Mouse (Mus musculus): ENCODE measurements at regions not wholly inside any gene's neighbourhood (a gene's known extent, or its start where the extent isn't known, plus 50 kb on each side); places are given as distances from the start of the nearest gene placed in this dataset.
A peak's percentile ranks its signal among the peaks of the same experiment; 100 is the strongest.

GRCm38 (mm10) chr6:116999940-117000339 is 168.4 kb upstream of the Cxcl12 start:
- DNase-seq (ENCODE audit: low spot score in 2 of 2) = no peak

DNA sequence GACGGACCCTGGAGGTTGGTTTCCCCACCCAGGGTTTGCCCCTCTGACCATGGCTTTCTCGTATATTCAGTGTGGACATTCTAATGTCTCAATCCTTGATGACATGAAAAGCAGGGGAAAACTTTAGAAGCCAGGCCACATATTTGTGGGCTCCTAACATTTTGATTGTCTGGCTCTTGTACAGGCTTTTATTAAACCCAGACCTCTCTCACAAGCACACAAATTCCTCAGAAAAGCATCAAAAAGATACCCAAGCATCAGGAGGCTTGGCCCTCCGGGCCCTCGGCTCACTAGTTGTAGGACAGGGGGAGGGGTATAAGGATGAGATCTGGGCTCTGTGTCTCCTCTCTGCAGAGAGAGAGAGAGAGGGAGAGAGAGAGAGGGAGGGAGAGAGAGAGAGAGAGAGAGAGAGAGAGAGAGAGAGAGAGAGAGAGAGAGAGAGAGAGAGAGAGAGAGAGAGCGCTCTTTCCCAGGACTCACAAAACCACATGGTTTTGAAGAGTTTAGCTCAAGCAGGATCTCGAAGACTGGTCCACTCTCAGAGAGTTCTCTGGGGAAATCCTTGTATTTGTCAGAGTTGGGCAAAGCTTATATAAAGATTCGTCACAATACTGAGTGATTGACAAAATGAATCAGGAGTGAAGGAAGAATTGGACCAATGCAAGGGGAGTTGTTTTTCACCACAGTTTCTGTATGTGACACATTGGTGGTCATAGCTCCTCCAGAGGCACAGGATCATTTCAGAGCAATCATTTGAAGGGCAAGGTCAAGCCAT is 167.2 kb upstream of the Cxcl12 start:
- DNase-seq (ENCODE audit: low spot score in 2 of 2) = no peak

DNA sequence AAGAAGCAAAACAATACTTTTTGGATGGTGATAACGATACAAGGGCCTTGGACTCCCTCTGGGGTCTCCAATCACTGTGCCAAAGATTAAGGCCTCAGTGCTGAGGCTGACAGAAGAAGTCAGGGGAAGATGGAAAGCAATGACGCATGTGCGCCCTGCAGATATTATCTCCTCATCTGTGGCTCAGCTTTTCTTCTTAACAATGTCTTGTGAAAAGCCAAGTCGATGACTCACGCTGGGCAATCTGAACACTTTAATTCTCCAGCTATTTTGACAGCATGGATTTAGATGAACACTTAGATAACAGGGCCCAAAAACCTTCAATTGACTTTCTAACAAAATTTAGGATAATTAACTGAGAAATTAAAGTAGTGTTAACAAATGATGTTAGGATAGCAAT is 155.7 kb upstream of the Cxcl12 start:
- no peak for DNase-seq (ENCODE audit: low spot score in 2 of 2)

DNA sequence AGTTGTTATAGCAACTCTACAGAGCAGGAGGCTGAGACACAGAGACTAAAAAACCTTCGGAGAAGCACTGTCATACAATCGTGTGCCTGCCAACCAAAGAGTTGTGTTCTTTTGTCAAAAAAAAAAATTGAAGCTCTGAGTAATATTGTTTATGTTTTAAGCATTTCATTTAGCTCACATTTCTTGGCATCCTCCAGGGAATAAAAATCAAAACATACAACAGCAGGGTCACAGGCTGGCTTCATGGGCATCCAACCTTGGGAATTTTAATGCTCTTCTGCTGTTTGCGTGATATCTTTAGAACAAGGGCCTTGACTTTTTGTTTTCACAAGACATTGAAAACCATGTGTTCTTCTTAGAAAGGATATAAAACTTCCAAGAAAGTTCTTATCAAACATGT is 152.9 kb upstream of the Cxcl12 start:
- no peak for DNase-seq (ENCODE audit: low spot score in 2 of 2)

DNA sequence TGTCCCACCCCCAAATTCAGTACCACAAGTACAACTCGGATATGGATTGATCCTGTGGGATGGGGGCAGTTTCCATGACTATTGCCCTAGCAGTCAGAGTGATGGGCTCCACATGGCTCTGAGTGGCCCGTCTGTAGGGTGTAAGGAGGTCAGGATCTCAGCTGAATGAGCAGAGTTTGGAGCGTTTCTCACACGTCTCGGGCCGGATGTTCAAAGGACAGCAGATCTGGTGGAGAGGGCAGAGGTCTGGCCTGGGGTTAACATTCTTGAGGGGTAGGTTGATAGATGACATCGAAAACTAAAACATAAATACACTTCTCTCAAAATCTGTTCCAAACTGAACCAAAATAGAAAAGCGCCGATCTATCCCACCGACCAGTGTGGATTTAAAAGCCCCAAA is 146.5 kb upstream of the Cxcl12 start:
- DNase-seq (ENCODE audit: low spot score in 2 of 2) = no peak

GRCm38 (mm10) chr6:117032042-117032746 is 136.1 kb upstream of the Cxcl12 start:
- DNase-seq (ENCODE audit: low spot score in 2 of 2) = no peak

DNA sequence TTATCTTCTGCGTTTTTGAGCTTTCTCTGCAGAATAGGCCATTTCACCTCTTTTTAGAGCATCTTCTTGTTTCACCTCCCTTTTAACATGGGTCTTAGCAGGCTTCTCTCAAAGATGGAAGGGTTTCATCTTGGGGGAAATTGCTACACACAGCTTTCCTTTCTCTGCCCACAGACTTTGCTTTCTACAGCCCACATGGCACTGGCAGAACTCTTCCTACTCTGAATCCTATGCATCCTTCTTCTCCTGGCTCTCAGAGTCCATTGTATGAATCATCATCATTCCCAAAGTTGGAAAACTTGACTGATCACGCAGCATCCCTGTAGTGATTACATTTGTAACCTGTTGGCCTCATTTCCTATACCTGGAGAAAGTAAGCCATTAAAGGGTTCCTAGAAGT is 124.6 kb upstream of the Cxcl12 start:
- no peak for DNase-seq (ENCODE audit: low spot score in 2 of 2)

DNA sequence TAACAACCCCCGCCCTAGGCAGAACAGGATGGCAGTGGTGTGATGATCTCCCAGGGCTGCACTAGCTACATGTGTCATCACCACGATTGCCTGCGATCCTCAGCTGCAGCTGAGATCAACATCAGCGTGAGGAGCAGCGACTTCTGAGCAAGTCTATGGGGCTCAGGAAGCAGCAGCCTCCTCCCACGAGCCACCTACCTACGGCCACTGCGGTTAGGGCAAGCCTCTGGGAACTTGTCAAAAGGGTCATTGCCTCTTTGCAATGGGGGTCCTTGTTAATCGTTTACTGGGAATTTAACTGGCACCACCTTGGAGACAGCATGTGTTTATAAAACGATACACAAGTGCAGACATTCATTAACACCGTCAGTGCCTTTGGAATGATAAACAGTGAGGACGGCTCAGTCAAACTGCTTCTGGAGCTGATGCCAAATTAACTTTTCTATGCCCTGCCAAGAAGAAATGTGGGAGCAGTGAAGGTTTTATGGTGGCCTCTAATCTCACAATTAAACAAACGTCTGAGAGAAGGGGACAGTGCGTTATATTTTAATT is 118.8 kb upstream of the Cxcl12 start:
- DNase-seq (ENCODE audit: low spot score in 2 of 2) = no peak

DNA sequence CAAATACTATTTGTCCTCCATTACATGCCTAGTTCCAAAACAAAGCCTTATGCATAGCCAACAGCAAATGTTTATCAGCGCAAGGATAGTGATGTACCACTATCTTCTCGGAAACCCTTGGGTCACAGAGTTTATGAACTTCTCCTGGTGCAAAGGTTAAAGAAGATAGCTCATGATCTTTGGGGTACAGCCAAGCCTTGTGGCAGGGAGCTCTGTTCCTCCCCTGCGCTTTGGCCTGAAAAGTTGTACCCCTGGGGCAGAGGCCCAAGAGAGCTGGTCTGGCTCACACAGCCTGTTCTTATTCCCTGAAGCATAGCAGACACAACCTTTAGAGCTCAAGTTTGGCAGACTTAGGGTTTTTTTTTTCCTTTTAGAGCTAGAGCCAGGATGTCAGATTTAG is 107.6 kb upstream of the Cxcl12 start:
- DNase-seq (ENCODE audit: low spot score in 2 of 2) = no peak

DNA sequence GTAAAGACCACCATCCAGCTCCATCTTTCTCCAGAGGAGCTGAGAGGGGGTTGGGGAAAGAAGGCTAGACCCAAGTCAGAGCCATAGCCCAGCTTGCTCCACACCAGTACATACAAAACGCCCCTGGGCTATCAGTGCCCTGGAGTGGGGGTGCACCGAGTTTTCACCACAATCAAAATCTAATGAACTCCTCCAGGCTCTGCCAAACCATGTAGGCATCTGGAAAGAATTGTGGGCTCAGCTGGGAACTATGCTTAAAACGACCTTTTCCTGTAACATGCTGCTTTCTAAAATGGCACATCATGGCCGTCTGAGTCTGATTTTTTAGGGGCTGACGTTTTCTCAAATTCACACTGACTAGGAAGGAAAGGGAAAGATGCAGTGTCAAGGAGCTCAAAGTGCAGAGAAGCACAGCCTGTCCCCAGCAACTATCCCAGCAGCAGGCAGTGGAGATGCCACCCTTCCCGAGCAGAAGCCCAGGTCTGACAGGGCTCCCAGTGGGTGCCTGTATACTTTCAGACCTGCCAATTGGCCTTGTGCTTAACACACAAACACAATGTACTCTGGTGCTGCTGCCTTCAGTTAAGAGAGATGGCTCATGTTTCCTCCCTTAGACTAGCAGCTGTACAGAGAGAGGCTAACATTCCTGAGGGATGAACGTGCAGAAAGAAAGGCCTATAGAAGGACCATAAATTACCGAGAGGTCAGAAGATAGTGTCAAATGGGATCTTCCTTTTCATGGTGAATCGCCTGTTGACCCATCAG is 100.6 kb upstream of the Cxcl12 start:
- DNase-seq (ENCODE audit: low spot score in 2 of 2) = no peak

GRCm38 (mm10) chr6:117071311-117071710 is 97.0 kb upstream of the Cxcl12 start:
- DNase-seq (ENCODE audit: low spot score in 2 of 2) = no peak

- DNase-seq (ENCODE audit: low spot score in 2 of 2) = no peak
Measured at GRCm38 (mm10) chr6:117071857-117072256, 96.5 kb upstream of the Cxcl12 start.

DNA sequence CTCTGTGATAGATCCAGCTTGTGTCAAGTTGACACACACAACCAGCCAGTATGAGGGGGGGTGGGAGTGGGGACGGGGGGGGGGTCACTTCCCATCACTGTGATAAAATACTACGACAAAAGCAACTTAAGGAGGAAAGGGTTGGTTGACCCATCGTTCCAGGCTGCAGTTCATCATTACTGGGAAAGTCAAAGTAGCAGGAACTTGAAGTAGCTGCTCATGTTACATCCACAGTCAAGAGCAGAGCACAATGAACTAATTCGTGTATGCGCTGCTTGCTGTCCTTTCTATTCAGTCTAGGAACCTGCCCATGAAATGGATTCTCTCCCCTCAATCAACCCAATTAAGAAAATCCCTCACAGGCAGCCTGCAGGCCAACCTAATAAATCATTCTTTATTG is 88.8 kb upstream of the Cxcl12 start:
- no peak for DNase-seq (ENCODE audit: low spot score in 2 of 2)

DNA sequence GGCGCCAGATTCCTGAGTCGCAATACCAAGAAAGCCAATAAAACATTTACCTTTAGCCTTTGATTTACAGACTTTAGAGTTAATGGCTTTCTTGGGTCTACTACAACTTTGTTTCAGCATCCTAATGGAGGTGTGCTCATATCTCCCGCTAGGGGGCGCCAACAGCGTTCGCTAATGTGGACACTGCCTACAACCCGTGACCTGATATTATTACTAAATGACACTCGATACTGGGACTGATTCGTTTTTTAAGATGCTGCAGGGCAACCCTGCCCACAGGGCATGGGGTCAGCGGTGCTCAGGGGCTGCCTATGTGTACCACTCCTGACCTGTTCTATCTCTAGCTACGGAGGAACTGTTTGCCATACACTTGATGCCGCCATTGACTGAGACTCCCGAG is 87.4 kb upstream of the Cxcl12 start:
- peak in 1 of 2 experiments; percentile 40 for DNase-seq (ENCODE audit: low spot score in 2 of 2)

DNA sequence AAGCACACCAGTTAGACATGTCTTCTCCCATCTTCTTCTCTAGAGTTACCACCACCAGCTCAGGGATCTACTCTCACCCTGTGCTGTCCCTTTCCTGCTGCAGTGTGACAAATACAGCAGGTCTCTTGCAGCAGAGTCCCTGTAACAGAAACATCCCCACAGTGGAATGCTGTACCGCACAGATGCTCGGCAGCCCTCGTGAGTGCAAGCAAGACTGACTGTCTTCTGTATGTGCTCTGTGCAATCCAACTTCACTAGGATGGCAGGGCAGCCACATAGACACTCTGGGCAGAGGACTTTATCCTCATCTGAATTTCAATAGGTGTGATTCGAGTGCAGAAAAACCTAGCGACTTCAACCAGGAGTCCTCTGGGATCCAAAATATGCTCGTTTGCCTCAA is 84.1 kb upstream of the Cxcl12 start:
- DNase-seq (ENCODE audit: low spot score in 2 of 2) = no peak

- DNase-seq (ENCODE audit: low spot score in 2 of 2) = no peak
Measured at GRCm38 (mm10) chr6:117084833-117085500, 83.4 kb upstream of the Cxcl12 start.

- DNase-seq (ENCODE audit: low spot score in 2 of 2) = no peak
Measured at GRCm38 (mm10) chr6:117094742-117095141, 73.6 kb upstream of the Cxcl12 start.

- DNase-seq (ENCODE audit: low spot score in 2 of 2) = peak in 1 of 2 experiments; percentile 18
Measured at GRCm38 (mm10) chr6:117099871-117100270, 68.5 kb upstream of the Cxcl12 start.

DNA sequence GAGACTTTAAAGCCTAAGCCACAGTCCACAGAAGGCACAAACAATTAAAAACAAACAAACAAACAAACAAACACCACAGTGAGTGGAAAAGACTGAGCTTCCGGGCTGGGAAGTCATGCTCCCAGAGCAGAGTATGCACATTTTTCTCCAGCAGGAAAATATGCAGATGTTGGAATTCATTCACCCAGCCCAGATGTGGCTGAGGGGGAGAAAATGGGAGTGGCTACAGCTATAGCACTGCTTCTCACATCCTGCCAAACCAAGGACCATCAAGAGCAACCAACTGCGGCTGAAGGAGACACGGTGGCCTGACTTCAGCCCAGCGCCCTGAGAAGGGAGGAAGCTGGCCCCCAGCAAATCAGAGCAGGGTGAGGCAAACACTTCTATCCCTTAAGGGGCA is 65.6 kb upstream of the Cxcl12 start:
- no peak for DNase-seq (ENCODE audit: low spot score in 2 of 2)

DNA sequence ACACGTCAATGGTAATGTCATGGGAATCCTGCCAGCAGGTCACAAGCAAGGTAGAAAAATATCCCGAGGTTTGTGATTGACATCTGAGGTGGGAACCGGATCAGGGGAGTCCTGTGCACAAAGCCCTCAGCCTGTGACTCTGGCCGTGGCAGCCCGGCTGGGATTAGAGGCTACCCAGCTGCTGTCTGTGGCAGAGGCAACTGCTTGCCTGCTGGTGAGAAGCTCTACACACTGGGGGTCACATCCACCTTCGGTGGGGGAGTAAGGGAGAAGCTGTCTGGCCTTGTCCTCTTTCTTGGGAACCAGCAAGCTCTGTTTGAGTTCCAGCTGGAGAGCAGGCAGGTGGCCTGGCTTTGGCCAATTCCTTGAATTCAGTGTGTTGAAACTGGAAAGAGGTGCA is 64.3 kb upstream of the Cxcl12 start:
- DNase-seq (ENCODE audit: low spot score in 2 of 2) = peak in 1 of 2 experiments; percentile 12

DNA sequence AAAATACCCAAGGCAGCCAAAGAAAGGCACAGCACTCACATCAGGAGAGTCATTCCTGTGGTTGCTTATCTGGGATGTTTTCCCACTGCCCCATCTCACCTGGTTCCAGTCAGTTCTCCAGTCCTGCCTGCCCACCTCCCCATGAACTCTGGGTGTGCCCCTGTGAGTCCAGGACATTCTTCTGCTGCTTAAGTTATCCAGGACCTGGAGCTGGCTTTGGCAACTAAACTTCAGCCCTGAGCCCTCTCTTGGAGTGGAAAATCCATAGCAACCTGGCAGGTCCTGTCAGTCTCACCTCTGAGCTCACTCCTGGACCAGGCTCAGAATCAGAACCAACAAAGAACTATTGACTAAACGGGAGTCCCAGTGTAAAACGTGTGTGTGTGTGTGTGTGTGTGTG is 63.9 kb upstream of the Cxcl12 start:
- DNase-seq (ENCODE audit: low spot score in 2 of 2) = no peak

DNA sequence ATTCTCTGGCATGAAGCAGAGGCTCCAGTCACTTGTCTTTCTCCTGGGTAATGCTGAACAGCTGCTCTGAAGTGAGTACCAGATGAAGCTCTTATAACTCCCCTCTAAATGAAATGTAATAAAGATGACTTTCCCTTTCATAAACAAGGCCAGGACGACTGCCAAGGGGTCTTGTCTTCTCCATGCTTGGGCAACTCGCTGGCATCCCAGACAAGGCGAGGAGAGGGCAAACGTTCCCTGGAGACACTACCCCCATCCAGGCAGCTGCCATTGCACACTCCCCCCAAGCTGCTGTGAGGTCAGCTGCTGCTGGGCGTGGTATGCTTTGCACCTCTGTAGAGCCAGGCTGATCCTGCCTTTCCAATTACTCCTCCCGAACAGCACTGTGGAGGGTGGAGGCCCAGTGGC is 63.1 kb upstream of the Cxcl12 start:
- DNase-seq (ENCODE audit: low spot score in 2 of 2) = peak in 1 of 2 experiments; percentile 36

Measured in cerebellum, postnatal 4 days (tissue).